Mouse (Mus musculus) frontal cortex, postnatal 10 days (tissue): ENCODE results near the gene Plekhh2.

ENCODE experiments used
- DNase-seq, 2 experiments: peaks; one replicate each; pipeline ENCODE4 v3.0.0; 2022; ENCODE audit warnings: low spot score in 2 of 2, mixed read lengths in 1 of 2

The Plekhh2 gene

DNA sequence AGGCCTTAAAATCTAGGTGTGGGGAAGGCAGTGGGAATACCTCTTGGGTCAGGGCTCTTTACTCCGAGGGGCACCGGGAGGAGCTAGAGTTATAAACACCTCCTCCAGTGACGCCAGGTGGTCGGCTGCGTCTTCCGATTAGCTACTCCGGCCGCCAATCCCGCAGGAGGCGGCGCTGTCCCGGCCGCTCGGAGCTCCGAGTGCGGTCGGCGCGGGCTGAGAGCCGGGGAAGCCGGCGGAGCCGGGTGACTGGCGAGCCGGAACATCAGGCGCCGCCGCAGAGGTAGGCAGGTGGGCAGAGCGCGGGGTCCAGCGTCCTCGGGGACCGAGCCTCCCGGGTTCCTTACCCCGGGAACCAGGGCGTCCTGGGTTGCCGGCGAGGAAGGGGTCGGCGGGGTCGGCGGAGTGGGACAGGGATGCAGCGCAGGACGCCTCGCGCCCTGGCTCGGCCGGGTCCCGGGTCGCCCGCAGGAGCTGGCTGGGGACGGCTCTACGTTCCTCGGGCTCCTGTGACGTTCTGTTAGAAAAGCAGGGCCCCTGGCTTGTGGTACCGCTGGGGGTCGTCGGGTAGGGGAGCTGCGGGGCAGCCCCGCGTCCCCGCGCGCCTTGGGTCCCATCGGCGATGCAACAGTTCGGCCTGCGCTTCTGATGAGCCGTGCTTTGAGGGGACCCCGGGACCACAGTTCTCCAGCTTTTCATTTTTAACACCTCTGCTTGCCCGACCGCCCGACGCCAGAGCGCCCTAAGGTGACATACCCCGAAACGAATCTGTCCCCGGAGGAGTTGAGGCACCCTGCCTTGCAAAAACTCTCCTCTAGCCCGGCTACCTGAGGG is at the start of gene Plekhh2:
Gene Plekhh2, plus strand, starts transcription at position 214 of the 834 bp plus-strand sequence.
- peak; percentile 65 to 83 for DNase-seq

DNA sequence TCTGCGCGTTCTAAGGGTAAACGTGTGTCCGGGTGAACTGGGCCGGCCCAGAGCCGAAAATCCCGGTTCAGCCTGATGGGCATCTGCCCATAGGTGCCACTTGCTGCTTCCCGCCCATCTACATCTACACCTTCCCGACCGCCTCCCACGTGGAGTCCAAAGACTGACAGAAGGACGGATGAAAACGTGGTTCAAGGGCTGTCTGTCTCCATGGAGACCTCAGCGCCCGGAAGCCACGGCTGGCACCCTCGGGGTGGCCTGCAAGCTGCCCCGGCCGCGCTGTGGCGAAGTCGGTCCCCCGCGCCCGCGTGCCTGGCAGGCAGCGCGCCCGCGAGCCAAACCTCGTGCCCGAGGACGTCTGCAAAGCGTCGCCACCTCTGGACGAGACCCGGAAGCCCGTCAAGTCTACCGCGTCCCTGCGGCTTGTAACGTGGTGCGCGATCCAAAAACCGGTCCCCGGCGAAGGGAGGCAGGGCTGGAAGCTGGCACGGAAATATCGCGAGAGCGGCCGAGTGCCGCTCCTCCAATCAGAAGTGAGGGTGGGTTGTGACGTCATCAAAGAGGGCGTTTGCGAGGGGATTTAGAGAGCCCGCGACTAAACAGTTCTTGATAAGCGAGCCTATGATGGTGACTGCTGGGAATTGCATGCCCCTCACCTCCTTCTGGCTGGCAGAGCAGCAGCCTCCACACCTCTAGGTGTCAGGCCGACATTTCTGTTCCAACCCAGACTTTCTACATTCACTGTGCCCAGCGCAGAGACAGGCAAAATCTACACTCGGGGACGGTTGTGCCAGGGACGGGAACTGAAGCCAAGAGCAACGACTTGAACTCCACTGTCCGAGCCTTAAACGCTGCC is 45.7 kb upstream of the Plekhh2 start, which contains the start of gene Thada:
Gene Thada, minus strand, starts transcription at position 453 of the 856 bp plus-strand sequence.
- peak; percentile 96 to 97 for DNase-seq

DNA sequence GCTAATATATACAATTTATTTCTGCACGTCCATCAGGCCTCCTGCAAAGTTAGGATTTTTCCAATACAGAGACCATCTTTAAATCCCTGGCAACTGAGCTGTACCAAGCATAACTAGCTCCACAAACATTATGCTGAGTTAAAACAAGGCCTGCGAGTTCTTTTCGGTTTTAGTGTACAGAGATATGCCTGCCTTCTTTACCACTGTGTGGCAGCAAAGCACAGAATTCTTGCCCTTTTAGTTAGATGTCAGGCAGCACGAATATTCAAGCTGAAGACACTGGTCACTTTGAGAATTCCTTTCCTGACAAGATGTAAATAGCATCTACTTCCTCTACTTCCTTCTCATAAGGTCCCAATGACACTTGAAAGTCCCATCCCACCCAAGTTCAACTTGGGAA is 37.4 kb upstream of the Plekhh2 start:
- no peak for DNase-seq

DNA sequence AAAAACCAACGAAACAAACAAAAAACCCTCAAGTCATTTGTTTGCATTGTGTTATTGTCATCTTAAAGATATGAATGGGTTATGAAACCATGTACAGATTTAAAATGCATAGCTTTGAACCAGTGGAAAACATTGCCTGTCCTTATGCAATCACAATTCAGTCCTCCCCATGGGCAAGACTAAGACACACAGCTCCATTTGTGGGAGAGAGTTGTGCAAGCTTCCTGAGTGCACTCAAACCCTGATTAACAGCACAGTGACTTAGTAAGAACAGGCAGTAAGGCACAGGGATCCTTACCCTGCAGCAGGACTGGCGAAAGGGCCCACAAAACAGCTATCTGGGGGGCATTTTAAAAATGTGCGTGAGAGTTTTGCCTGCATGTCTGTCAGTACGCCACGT is 34.5 kb upstream of the Plekhh2 start:
- no peak for DNase-seq

DNA sequence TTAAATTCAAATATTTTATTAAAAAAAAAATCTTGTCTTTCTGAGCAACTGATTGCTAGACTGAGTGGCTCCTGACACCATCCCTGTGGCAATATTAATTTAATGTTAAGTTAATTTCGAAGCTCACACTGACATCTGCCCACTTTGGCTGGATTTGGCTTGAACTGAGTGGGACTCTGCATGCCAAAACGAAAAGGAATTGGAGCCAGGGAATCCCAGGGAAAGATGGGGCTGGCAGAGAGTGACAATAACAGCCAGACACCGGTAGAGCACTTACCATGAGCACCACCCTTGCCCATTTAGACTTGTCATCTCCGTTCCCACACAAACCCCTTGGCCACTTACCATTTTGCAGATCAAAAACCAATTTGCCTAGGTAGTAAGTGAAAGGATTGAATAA is 33.4 kb upstream of the Plekhh2 start:
- DNase-seq: no peak

DNA sequence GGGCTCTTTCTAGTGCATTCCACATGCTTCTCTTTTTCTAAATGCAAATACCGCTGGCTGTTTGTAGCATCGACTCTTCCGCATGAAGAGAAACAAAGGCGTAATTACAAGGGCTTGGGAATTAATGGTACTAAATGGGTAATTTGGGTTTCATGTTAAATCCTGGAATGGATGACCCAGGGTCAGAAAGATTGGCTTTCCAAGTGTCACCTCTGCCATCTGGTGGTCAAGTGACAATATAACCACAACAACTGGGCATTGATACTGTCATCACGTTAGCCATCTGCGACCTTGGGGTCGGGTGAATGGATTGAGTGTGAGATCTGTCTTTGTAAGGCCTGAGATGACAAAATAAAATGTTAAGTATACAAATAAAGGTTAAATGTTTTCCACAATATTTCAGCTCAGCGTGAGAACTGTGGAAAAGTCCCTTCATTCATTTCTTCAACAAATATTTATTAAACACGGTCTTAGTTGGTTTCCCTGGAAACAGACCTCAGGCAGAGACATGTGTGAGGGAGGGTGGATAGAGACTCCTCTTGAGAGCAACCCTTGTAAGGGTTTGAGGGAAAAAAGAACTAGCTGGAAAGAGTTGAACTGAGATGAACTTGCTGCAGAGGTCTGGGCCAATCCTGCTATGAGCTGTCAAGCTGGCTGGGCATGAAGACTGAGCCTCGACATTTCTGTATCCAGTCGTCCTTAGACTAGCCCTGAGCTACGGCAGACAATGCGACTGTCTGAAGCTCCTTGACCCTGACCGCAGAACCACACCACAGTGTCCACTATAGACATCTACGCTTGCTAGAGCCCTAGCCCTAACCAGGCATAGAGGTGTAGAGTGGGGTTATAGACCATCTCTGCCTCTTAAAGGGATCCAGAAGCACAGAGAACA is 31.0 kb upstream of the Plekhh2 start:
- DNase-seq: no peak

DNA sequence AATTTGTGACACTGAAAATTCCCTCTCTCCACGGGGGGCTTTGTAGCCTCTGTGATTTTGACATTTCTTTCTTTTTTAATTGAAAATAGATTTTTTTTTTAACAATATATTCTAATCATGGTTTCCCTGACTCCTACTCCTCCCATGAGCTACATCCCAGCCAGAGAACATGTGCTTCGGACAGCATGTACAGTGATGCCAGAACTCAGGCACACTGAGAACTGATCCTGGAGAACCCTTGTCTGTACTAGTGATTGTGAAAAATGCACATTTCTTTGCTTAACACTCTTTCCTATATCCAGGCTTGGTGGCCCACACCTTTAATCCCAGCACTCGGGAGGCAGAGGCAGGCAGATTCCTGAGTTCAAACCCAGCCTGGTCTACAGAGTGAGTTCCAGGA is 28.9 kb upstream of the Plekhh2 start:
- DNase-seq: no peak

DNA sequence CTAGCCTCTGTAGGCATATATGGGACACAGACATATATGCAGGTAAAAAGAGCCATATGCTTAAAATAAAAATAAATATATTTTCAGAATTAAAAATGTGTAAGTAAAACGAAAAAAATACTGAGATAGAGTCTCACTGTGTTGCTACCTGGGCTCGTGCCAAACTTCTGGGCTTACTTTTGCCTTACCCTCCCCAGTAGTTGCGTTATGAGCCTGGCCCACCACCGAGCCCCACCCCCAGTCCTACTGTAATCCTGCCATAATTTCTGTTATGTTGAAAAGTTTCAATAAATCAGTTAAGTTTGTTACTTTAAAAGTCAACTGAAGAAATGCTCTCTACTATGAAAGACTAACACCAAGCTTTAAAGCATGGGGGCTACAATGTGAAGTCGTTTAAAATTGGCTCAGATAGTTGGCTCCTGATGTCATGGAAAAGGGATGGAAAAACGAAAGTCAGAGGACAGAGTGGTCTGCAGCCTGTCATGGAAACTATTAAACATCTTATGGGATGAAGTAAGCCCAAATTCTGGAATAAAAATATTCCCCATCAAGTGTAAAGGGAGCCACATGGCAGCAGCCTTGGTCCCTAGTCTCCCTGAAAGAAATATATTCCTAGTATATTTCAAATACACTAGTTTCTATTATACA is 27.9 kb upstream of the Plekhh2 start:
- DNase-seq: no peak

DNA sequence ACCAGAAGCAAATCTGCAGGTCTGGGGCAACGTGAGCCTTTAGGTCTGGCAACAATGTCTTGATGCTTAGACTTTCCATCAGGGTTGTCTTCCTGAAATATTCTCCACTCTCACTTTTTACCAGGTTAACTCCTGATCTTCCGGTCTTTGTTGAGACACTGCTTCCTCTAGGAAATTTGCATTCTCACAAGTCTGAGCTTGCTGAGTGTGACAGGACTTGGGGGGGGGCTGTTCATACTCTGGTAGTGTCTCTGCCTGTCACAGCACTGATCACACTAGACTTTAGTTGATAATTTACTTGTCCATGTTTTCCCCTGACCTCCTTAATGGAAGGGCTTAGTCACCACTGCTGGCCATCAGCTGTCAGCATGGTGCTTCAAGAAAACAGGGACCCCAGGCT is 24.3 kb upstream of the Plekhh2 start:
- no peak for DNase-seq

DNA sequence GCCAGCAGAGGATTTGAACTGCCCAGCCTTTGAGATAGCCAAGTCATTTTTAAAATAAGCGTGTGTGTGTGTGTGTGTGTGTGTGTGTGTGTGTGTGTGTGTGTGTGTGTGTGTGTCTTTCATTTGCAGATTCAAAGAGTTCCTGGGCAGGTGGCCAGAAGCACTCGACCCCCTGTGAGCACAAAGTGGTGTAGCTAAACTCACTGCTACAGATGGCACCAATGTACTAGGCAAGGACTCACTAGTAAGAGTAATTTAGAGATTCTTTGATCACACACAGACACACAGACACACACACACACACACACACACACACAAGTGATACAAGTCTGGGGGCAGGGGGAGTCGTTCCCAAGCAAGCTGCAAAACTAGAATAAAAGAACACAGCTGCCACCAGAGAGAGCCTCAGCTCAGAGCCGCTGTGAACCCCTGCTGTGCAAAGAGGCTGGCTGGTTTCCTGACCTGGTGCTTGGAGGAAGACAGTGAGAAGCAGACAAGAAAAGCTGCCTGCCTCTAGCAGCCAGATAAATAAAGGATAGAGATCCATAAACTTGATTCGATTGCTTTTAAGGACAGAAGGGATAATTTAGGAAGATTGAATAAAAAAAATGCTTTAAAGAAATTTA is 19.3 kb upstream of the Plekhh2 start:
- no peak for DNase-seq

DNA sequence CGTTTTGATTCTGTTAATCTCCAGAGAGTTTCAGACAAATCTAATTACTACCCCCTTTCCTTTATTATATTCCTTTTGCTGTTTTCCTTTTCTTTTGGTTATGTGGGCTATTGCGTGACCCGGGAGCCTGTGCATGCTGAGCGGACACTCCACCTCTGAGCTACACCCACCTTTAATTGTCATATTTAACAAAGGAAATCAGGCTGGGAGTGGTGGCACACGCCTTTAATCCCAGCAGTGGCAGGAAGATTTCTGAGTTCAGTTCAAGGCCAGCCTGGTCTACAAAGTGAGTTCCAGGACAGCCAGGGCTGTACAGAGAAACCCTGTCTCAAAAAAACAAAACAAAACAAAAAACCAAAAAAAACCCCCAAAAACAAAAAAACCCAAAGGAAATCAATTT is 14.7 kb upstream of the Plekhh2 start:
- no peak for DNase-seq

DNA sequence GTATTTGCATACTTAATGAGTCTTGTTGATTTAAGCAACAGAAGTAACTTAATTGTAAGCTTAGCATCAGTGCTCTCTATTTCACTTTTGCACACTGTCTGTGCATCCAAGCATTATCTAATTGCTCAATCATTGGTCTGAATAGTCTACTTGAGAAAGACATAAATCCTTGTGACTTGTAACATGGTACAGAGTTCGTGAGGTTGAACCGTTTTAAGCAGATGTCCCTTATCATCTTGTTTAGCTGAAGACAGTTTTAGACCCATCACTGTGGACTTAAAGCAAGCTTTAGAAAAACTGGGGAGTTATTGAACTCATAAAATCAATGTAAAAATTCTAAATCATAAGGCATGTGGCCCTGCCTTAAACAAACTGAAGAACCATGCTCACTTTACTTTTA is 14.1 kb upstream of the Plekhh2 start:
- DNase-seq: no peak

DNA sequence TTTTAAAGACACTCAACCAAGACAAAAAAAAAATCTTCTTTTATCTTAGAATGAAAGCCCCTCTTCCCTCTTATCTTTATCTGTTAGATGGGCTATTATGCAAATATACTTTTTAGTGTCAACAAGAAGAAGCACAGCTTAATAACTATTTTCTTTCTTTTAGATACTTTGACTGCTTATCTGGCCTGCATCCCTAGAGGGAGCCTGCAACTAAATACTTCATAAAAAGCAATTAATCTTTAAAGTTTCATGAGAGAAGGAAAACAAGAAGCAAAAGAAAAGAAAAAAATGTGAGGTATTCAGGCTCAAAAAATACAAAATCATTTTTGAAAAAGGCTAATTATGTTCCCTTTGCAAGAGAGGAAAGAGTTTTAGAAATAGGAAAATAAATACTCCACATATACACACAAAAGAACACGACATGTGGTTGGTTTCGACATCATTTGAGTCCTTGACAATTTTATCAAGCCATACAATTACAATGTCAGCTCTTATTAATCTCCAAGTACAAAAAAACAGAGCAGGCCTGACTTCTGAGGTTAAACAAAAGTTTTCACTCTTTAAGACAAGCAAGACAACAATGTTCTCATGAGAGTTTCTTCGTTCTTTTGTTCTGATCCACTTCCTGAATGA is 13.6 kb upstream of the Plekhh2 start:
- no peak for DNase-seq

DNA sequence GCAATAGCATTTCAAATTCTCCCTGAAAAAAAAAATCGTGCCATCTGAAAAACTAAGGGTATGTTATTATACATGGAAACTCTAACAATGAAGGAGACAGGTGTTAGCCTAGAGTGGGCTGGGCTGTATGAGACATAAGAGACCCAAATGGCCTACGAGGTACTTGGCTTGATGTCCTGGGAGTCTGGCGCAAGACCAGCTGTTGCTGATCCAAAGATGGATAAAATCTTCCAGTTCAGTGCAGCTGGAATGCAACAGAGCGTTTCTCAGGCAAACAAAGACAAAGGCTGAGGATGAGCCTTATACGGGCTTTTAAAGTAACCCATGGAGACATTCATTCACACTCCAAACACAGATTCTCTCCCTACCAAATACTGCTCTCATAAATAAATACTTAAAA is 13.1 kb upstream of the Plekhh2 start:
- no peak for DNase-seq

DNA sequence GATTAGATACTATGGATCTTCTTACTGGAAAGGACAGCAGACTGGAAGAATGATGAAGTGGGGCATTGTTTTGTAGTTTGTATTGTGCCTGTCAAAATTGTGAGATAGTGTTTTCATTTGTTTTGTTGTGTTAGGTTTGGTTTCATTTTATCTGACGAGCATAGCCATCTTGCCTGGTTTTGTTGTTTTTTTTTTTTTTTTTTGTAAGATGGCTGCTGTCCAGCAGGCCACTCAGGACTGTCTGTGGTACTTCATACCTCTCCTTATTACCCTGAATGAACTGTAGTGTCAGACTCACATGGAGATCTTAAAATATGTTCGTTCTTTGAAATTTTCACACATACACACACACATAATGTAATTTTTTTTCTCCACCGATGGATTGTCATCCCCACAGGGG is 9.4 kb upstream of the Plekhh2 start:
- DNase-seq: no peak

DNA sequence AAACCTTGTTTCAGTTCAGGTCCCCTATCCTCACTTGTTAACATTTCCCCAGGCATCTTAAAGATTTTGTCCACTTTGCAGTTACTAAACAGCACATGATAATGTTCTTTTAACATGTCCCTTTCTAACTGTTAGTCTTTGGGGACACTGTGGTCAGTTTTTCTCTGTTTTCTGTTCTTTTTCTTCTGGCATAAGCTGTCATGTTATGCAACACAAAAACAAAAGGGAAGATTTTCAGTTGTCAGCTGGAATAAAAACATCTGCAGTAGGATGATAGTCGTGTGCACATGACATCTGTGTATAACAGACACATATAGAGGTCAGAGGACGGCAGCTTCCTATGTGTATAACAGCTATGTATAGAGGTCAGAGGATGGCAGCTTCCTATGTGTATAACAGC is 5.8 kb upstream of the Plekhh2 start:
- DNase-seq: no peak

DNA sequence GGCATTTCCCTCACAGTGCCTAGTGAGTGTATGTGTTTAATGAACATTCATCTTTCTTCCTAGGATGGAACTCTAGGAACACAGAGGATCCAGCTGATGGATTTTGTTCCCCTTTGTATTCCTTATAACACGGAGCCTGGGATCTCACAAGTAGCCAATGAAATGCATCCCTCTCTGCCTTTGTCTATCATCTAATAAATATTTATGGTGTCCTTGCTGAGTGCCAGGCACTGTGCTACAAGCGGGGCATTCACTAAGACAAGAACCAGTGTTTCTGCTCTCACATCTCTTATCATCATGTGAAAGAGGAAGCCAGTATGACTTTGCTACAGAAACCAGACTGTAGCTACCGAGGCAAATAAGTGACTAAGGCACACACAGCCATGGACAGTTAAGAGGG is 3.0 kb upstream of the Plekhh2 start:
- no peak for DNase-seq

DNA sequence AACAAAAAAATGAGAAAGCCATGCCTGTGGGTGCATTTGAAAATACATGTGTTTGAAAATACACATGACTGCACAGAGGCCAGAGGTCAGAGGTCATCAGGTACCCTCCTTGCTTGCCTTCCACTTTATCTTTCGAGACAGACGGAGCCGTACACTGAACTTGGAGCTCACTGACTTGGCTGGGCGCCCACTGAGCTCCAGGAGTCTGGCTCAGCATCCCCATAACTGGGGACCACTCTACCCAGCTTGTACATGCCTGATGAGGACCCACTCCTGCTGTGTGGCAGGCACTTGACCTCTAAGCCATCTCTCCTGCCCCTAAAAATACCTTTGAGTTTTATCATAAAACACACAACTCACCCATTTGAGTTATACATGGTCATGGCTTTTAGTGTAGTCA is 2.5 kb upstream of the Plekhh2 start:
- DNase-seq: no peak

DNA sequence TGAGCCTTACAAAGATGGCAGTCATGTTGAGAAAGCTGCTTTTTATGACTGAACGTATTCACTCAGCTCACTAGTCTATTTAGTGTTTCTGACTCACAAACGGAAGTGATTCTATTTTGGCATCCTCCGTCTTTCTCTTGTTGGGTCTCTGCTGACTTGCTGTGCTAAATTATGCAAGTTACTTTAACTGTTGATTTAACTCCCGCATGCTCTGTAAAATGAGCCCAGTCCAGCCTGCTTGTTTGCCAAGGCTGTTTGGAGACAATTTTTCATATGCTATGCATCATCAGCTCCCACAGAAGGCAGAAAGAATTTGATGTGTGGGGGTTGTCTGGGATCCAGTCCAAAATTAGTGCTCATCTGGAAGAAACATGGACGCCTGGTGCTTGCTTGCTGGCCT is 1.3 kb upstream of the Plekhh2 start:
- peak; percentile 29 to 54 for DNase-seq

DNA sequence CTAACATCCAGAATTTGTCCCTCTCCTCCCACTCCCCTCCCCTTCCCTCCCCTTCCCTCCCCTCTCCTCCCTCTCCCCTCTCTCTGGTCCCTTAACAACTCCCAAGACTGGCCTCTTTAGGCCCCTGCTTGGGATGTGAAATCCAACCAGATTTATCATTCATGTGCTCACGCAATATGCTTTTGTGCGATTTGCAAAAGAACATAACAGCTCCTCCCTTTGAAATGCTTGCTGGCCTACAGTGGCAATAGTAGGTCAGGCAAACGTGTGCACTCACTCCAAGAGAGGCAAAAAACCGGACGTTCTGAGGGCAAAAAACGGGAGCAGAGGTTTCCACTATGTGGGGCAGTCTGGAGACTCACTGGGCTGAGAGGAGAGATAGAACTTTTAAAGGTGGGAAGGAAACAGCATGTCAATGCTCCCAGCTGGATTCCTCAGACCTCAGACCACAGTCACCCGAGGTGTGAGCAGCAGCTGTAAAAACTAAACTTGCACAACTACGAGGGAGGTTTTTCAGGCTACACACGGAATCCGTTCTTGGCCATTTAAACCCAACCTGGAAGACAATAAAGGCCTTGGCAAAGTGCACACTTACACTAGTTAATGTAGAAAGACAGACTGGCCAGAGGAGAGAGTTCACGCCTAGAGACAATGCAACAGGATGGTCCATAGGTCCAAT is 595 bp upstream of the Plekhh2 start:
- no peak for DNase-seq
